Mouse (Mus musculus) midbrain, postnatal 0 days (tissue): ENCODE data around the gene Rps6ka2. TPM values are rescaled to one million over a fixed set of nuclear protein-coding genes. Genes with fewer than 3 reads are reported as not detected.
A peak's percentile ranks its signal among the peaks of the same experiment; 100 is the strongest.

ENCODE experiments used
- ATAC-seq: fragments of 200-750 bp; cut with Nextera tagmentation; 2 replicates; pipeline ENCODE4 v1.8.0; 2017; ENCODE audit warnings: moderate number of reproducible peaks, mild to moderate bottlenecking, moderate TSS enrichment, moderate library complexity; ENCODE audit not compliant: low FRiP score
- DNase-seq: peaks from one replicate; pipeline ENCODE4 v3.0.0-alpha.2; 2015; ENCODE audit warnings: low spot score
- H3K27ac ChIP-seq: fragments of 300-500 bp; sonication (generic); 2 replicates; pipeline ENCODE4 v1.5.1; 2014; ENCODE audit warnings: low read depth, mild to moderate bottlenecking, low read length, mixed read lengths
- H3K27me3 ChIP-seq: fragments of 300-500 bp; sonication (generic); 2 replicates; pipeline ENCODE4 v1.6.1; 2014; ENCODE audit warnings: low read length, control low read depth, mixed read lengths; ENCODE audit not compliant: insufficient read depth
- H3K36me3 ChIP-seq: fragments of 300-500 bp; sonication (generic); 2 replicates; pipeline ENCODE4 v1.6.1; 2014; ENCODE audit warnings: low read length, control low read depth, mixed read lengths; ENCODE audit not compliant: insufficient read depth
- H3K4me1 ChIP-seq: fragments of 300-500 bp; sonication (generic); 2 replicates; pipeline ENCODE4 v1.6.1; 2014; ENCODE audit warnings: mild to moderate bottlenecking, control low read depth, antibody characterized with exemption, low read length, mixed read lengths; ENCODE audit not compliant: insufficient read depth
- H3K4me2 ChIP-seq: fragments of 300-500 bp; sonication (generic); 2 replicates; pipeline ENCODE4 v1.6.1; 2014; ENCODE audit warnings: low read depth, mild to moderate bottlenecking, low read length, mixed read lengths; ENCODE audit not compliant: poor library complexity, severe bottlenecking
- H3K4me3 ChIP-seq: fragments of 300-500 bp; sonication (generic); 2 replicates; pipeline ENCODE4 v1.5.1; 2014; ENCODE audit warnings: low read depth, mild to moderate bottlenecking, low read length, moderate library complexity
- H3K9ac ChIP-seq: fragments of 300-500 bp; sonication (generic); replicated peaks from 2 replicates; pipeline ENCODE4 v1.6.1; 2014; ENCODE audit warnings: mild to moderate bottlenecking, low read length, moderate library complexity, mixed read lengths; ENCODE audit not compliant: poor library complexity, severe bottlenecking
- H3K9me3 ChIP-seq: fragments of 300-500 bp; sonication (generic); 2 replicates; pipeline ENCODE4 v1.6.1; 2016; ENCODE audit warnings: low read length, control low read depth
- CTCF ChIP-seq: IDR thresholded peaks from 2 replicates; pipeline ENCODE4 v1.5.1; 2016; ENCODE audit warnings: antibody characterized with exemption, mild to moderate bottlenecking
- WGBS: fragments of 180-500 bp; shearing (Covaris S2); extraction: QIAGEN DNeasy Blood & Tissue Kit; methylation state at CpG from one replicate; pipeline ENCODE4 v1.1.7; 2014; 5-methylcytosine and 5-hydroxymethylcytosine counted together
- polyA plus RNA-seq: library from polyadenylated mRNA; unstranded; fragments of >200 nt; fragmentation: Nextera tagmentation; extraction: Ambion mirVana; gene quantifications from 2 replicates; pipeline ENCODE4 v1.2.1, GENCODE M21; 2015
- total RNA-seq: library from RNA; depleted of rRNA; stranded (reverse); fragments of >200 nt; gene quantifications from 2 replicates; pipeline ENCODE4 v1.2.3, GENCODE M21; 2014

The Rps6ka2 gene
- total and polyA plus RNA-seq, 2 experiments from 2014 or later, result 16.8 to 34.2 TPM

DNA sequence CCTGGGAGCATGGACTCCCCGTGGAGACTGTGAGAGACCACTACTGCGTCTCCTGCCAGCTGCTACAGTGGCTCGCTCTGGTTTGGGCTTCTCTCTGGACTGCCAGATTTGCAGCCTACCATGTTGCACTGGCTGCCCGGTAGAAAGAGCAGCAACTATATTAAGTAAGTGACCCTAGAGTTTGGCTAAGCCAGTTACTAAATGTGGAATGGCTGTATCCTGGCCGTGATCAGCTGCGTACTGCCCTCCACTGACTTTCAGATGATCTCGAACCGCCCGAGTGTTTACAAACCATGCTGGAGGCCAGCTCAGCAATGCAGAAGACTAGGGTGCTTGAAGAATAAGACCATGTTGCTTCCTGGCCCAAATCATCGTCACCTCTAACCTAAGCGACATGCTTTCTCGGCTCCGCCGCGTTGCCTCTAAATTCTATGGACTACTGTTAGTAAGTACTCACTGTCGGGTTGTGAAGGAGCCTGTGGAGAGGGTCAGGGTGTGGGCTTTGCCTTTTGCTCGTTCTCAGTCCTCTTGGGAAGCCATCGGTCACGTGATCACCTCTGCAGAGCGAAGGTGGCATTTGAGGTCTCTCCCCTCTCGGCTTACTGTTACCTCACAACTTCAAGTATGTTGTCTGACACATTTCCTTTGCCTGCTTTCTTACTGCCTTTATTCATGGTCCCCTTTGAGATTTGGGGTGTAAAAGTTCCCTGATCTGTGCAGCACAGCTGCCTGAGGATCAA is 31.6 kb upstream of the Rps6ka2 start:
- Histone ChIP-seq H3K4me3 (no peak overlapping the region), H3K27me3 (no peaks in the 10 kb centered on the region), H3K4me2 (no peak overlapping the region), H3K9me3 (no peaks in the 10 kb centered on the region), H3K27ac (no peak overlapping the region), H3K4me1 (no peaks in the 10 kb centered on the region), H3K36me3 (no peaks in the 10 kb centered on the region), H3K9ac (no peak overlapping the region)
- no peak for ATAC-seq
- DNase-seq, result no peak
- no peak for TF ChIP-seq CTCF
- WGBS, result 87% methylated on average over 21 of the region's 21 CpGs

DNA sequence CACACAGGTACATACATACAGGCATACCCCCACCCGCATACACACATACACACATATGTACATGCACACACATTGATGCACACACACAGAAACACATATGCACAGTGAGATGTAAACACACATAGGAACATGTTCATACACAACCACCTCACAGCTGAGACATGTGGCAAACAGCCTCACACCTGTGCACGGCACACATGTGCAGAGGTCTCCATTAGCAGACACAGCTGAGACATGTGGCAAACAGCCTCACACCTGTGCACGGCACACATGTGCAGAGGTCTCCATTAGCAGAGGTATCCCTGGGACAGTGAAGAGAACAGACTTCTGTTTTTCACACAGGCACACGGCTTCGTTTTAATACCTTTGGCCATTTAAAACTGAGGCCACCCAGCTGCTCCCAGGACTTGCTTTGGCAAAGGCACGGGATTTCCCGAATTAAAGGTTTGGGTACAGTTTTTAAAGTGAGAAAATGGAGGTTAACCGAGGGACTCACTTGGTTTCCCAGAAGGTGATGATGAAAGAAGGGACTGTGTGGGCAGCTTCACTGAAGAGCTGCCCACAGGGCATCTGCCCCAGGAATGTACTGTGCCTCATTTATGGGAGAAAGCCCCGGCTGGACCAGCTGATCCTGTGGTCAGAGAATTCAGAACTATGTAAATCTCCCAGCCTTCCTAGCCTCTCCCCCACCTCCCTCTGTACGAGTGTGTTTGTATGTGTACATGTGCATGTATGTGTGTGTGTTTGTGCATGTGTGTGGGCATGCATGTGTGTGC is 29.3 kb upstream of the Rps6ka2 start:
- 85% methylated on average over 10 of the region's 10 CpGs for WGBS
- Histone ChIP-seq H3K4me1 (peaks cover 3% of the 10 kb centered on the region; the same call in 1 of the 2 replicates), H3K27ac (no peak overlapping the region), H3K9me3 (no peaks in the 10 kb centered on the region), H3K9ac (no peak overlapping the region), H3K27me3 (no peaks in the 10 kb centered on the region), H3K36me3 (no peaks in the 10 kb centered on the region), H3K4me2 (no peak overlapping the region), H3K4me3 (no peak overlapping the region)
- DNase-seq (no peak), ATAC-seq (no peak)
- TF ChIP-seq CTCF, result no peak

DNA sequence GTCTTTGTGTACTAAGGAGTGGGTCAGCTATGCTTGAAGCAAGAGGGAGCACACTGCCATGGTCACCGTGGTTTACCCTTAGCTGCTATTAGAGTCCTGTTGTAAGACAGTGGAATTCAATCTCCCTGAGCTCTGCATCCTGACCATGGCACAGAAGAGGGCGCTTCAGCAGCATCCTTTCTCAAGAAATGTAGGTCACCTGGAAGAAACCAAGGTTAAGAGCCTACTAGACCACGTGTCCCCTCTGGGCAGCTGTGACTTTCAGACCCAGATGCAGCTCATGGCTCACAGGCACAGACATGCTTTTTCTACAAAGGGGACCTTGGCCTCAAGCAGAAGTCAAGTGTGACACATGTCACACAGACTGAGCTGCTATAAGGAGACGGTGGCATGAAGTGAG is 27.5 kb upstream of the Rps6ka2 start:
- no peaks in the 10 kb centered on the region for H3K36me3 ChIP-seq
- no peak overlapping the region for H3K9ac ChIP-seq
- no peak overlapping the region for H3K27ac ChIP-seq
- no peak overlapping the region for H3K4me3 ChIP-seq
- H3K4me1 ChIP-seq, result peaks cover 4% of the 10 kb centered on the region; the same call in 1 of the 2 replicates
- TF ChIP-seq CTCF, result peak; percentile 46
- no peaks in the 10 kb centered on the region for H3K9me3 ChIP-seq
- ATAC-seq, result no peak
- peak; percentile 52 for DNase-seq
- no peaks in the 10 kb centered on the region for H3K27me3 ChIP-seq
- WGBS, result 70% methylated on average over 4 of the region's 4 CpGs
- H3K4me2 ChIP-seq, result no peak overlapping the region

DNA sequence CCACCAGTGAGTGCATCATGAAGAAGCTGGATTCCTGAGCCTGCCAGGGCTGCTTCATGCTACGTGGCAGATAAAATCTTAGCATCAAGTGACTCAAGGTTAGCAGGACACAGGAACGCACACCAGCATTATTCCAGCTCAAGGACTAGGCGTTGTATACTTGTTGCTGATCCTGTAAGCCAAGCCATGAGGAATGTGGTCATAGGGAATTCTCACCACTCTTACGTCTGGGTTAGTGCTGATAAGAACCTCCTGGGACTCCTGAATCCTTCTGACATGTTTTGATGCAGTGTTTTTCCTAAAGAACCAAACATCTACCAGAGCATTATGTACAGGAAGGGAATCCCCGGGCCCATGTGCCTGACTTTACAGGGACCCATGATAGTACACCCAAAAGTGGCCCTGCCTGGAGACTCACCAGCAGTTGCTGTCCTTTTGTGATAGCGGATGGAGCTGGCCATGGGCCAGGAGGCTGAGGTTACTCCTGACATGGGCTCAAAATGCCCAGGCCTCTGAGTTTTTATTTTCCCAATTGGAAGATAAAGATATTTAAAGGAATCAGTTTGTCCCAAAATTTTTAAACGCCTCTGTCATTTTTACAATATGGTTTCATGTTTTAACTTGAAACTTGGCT is 25.9 kb upstream of the Rps6ka2 start:
- ATAC-seq, result no peak
- no peak overlapping the region for H3K9ac ChIP-seq
- no peaks in the 10 kb centered on the region for H3K9me3 ChIP-seq
- no peak for DNase-seq
- H3K27ac ChIP-seq, result no peak overlapping the region
- TF ChIP-seq CTCF, result no peak
- H3K4me3 ChIP-seq, result no peak overlapping the region
- peaks cover 4% of the 10 kb centered on the region; the same call in 1 of the 2 replicates for H3K4me1 ChIP-seq
- no peak overlapping the region for H3K4me2 ChIP-seq
- H3K36me3 ChIP-seq, result no peaks in the 10 kb centered on the region
- H3K27me3 ChIP-seq, result no peaks in the 10 kb centered on the region
- 79% methylated on average over 7 of the region's 7 CpGs for WGBS

DNA sequence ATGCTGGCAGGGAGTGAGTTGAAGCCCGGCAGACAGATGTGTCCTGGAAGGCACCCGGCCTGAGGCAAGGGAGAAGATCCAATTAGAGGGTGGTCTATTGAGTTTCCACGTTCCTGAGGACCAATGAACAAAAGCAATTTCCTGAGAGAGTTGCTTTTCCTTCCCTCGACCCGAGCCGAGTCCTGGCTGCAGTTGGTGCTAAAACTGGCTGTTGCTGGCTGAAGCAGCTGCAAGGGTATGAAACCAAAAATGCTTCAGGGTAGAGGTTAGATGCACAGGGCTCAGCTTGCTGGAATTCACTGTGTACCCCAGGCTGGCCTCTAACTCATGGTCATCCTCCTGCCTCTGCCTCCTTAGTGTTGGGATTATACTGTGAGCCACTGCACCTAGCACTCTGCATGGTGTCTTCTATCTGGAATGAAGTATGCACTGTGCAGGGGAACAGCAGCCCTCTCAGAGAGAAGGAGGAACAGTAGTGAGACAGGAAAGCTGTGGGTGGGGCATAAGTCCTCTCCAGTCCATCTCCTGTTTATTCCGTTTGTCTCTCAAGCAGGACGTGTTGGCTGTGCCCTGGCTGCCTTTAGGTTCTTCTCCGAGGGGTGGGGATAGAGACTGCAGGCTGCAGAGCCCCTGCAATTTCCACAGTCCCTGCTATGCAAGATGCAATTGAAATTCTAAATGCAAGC is 24.4 kb upstream of the Rps6ka2 start:
- Histone ChIP-seq H3K4me1 (peaks cover 4% of the 10 kb centered on the region; the same call in 1 of the 2 replicates), H3K9ac (no peak overlapping the region), H3K4me2 (no peak overlapping the region), H3K27me3 (no peaks in the 10 kb centered on the region), H3K27ac (no peak overlapping the region), H3K36me3 (no peaks in the 10 kb centered on the region), H3K9me3 (no peaks in the 10 kb centered on the region), H3K4me3 (no peak overlapping the region)
- ATAC-seq (no peak), DNase-seq (no peak)
- 48% methylated on average over 9 of the region's 9 CpGs for WGBS
- no peak for TF ChIP-seq CTCF
